Mouse (Mus musculus): ENCODE results near the gene Sin3a. TPM values are rescaled to one million over a fixed set of nuclear protein-coding genes. Genes with fewer than 3 reads are reported as not detected.

The Sin3a gene
- total and polyA plus RNA-seq, 2 experiments from 2014 or later: 13.4 to 85.7 TPM

DNA sequence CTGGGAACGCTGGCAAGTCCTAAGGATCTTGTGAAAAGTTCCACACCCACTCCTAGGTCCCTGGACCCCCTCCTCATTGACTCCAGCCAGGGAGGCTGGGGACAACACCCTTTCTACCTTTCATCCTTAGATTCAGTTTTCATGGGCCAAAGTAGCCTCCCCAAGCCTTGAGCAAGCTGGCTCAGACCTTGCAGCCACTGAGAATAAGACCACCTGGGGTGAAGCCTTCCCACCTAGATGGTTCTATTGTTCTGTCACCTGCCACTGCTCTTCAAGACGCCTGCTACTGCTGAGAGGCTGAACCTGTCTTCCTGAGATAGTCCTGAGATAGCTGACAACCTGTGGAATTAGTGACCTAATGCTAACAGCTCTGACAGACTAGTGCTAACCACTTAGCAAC, 91.3 kb downstream of the Sin3a start:
- no peak for DNase-seq (ENCODE audit: low spot score)
- 0 out of 2 replicates have a peak, but pooled peaks cover 4% of the 10 kb centered on the region for H3K27me3 ChIP-seq (ENCODE audit: insufficient read depth, low read length)
- no peaks in the 10 kb centered on the region for H3K4me1 ChIP-seq (ENCODE audit: insufficient read depth, low read length)
- TF ChIP-seq CTCF (IDR thresholded peaks at IDR 0.05): no peak
- 36% methylated on average over 2 of the region's 2 CpGs for WGBS
- no peak overlapping the region for H3K4me2 ChIP-seq (ENCODE audit: low read depth, low read length, poor library complexity, severe bottlenecking)
- H3K4me3 ChIP-seq (ENCODE audit: low read depth, low read length): no peak overlapping the region
- H3K36me3 ChIP-seq (ENCODE audit: insufficient read depth, low read length): no peaks in the 10 kb centered on the region
- no peaks in the 10 kb centered on the region for H3K9me3 ChIP-seq (ENCODE audit: low read length)
- ATAC-seq (ENCODE audit: low FRiP score): no peak
- no peak overlapping the region for H3K9ac ChIP-seq (replicated peaks; ENCODE audit: low read length, poor library complexity, severe bottlenecking)
- H3K27ac ChIP-seq (ENCODE audit: low read depth, low read length): no peak overlapping the region

DNA sequence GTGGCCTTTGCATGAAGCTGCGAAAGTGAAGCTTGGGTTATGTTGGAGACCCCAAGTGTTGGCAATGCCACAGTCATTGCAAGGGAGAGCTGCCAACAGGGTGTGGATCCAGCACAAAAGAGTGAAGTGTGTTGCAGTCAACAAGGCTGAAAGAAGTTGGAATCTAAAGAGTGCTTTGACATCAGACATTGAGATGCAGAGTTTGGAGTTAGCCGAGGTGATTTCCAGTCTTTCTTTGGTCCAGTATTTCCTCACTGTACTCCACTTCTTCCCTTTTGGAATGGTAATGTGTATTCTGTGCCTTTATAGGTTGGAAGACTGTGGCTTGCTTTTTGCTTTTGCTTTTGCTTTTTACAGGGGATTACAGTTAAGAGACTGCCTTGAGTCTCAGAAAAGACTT, 94.3 kb downstream of the Sin3a start:
- DNase-seq (ENCODE audit: low spot score) (no peak), ATAC-seq (ENCODE audit: low FRiP score) (no peak)
- H3K9ac ChIP-seq (replicated peaks; ENCODE audit: low read length, poor library complexity, severe bottlenecking): no peak overlapping the region
- H3K4me3 ChIP-seq (ENCODE audit: low read depth, low read length): no peak overlapping the region
- no peak overlapping the region for H3K27ac ChIP-seq (ENCODE audit: low read depth, low read length)
- H3K4me2 ChIP-seq (ENCODE audit: low read depth, low read length, poor library complexity, severe bottlenecking): no peak overlapping the region
- WGBS: 88% methylated on average over 2 of the region's 2 CpGs
- H3K36me3 ChIP-seq (ENCODE audit: insufficient read depth, low read length): no peaks in the 10 kb centered on the region
- no peaks in the 10 kb centered on the region for H3K9me3 ChIP-seq (ENCODE audit: low read length)
- no peak for TF ChIP-seq CTCF (IDR thresholded peaks at IDR 0.05)
- H3K4me1 ChIP-seq (ENCODE audit: insufficient read depth, low read length): no peaks in the 10 kb centered on the region
- no peaks in the 10 kb centered on the region for H3K27me3 ChIP-seq (ENCODE audit: insufficient read depth, low read length)

DNA sequence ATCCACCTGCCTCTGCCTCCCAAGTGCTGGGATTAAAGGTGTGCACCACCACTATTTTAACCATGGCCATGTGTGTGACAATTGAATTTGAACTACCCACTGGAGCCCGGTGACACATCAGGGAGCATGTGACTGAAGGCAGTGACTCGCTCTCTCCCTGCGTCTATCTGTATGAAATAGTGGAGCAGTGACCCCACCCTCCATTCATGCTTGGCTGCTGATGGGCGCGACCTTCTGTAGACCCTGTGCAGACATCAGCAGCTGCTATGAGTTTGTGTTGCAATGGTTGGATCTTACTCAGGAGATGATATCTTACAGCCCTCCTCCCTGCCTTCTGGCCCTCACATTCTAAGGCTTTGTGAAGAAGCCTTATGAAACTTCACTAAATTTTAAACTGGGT, 96.6 kb downstream of the Sin3a start:
- H3K9ac ChIP-seq (replicated peaks; ENCODE audit: low read length, poor library complexity, severe bottlenecking): no peak overlapping the region
- ATAC-seq (ENCODE audit: low FRiP score) (no peak), DNase-seq (ENCODE audit: low spot score) (no peak)
- H3K36me3 ChIP-seq (ENCODE audit: insufficient read depth, low read length): no peaks in the 10 kb centered on the region
- no peaks in the 10 kb centered on the region for H3K27me3 ChIP-seq (ENCODE audit: insufficient read depth, low read length)
- no peak for TF ChIP-seq CTCF (IDR thresholded peaks at IDR 0.05)
- H3K4me1 ChIP-seq (ENCODE audit: insufficient read depth, low read length): no peaks in the 10 kb centered on the region
- H3K4me3 ChIP-seq (ENCODE audit: low read depth, low read length): no peak overlapping the region
- no peak overlapping the region for H3K4me2 ChIP-seq (ENCODE audit: low read depth, low read length, poor library complexity, severe bottlenecking)
- no peak overlapping the region for H3K27ac ChIP-seq (ENCODE audit: low read depth, low read length)
- 82% methylated on average over 5 of the region's 5 CpGs for WGBS
- H3K9me3 ChIP-seq (ENCODE audit: low read length): no peaks in the 10 kb centered on the region

Other genes with a start within 250 kb of the Sin3a start
- gene Odf3l1, start 207.4 kb upstream of the Sin3a start, total RNA-seq (2014; rRNA removed): 0.28 TPM in 1 of 2 replicates, not detected in the other
- gene Odf3l1, start 207.4 kb upstream of the Sin3a start, polyA plus RNA-seq (2015; fragmentation: Nextera tagmentation; extraction: Ambion mirVana): 0.25 TPM in 1 of 2 replicates, not detected in the other
- 31.6 and 37.3 TPM in 2 replicates for gene Cspg4, start 207.0 kb upstream of the Sin3a start, total RNA-seq (2014; rRNA removed)
- 7.5 and 8.7 TPM in 2 replicates for gene Cspg4, start 207.0 kb upstream of the Sin3a start, polyA plus RNA-seq (2015; fragmentation: Nextera tagmentation; extraction: Ambion mirVana)
- 5.7 and 7.3 TPM in 2 replicates for gene Snx33, start 143.7 kb upstream of the Sin3a start, total RNA-seq (2014; rRNA removed)
- 1.6 and 1.7 TPM in 2 replicates for gene Snx33, start 143.7 kb upstream of the Sin3a start, polyA plus RNA-seq (2015; fragmentation: Nextera tagmentation; extraction: Ambion mirVana)
- 131 and 133 TPM in 2 replicates for gene Imp3, start 134.6 kb upstream of the Sin3a start, total RNA-seq (2014; rRNA removed)
- gene Imp3, start 134.6 kb upstream of the Sin3a start, polyA plus RNA-seq (2015; fragmentation: Nextera tagmentation; extraction: Ambion mirVana): 77.2 and 80.3 TPM in 2 replicates
- gene Snupn, start 121.2 kb upstream of the Sin3a start, total RNA-seq (2014; rRNA removed): 12.7 and 16.9 TPM in 2 replicates
- gene Snupn, start 121.2 kb upstream of the Sin3a start, polyA plus RNA-seq (2015; fragmentation: Nextera tagmentation; extraction: Ambion mirVana): 20.5 and 21.6 TPM in 2 replicates
- 44.4 and 52.2 TPM in 2 replicates for gene Ptpn9, start 77.1 kb upstream of the Sin3a start, total RNA-seq (2014; rRNA removed)
- 20.5 and 21.5 TPM in 2 replicates for gene Ptpn9, start 77.1 kb upstream of the Sin3a start, polyA plus RNA-seq (2015; fragmentation: Nextera tagmentation; extraction: Ambion mirVana)
- gene Man2c1, start 58.6 kb downstream of the Sin3a start, total RNA-seq (2014; rRNA removed): 161 and 186 TPM in 2 replicates
- 69.9 and 79.3 TPM in 2 replicates for gene Man2c1, start 58.6 kb downstream of the Sin3a start, polyA plus RNA-seq (2015; fragmentation: Nextera tagmentation; extraction: Ambion mirVana)
- 6.1 and 7.8 TPM in 2 replicates for gene Neil1, start 76.3 kb downstream of the Sin3a start, total RNA-seq (2014; rRNA removed)
- gene Neil1, start 76.3 kb downstream of the Sin3a start, polyA plus RNA-seq (2015; fragmentation: Nextera tagmentation; extraction: Ambion mirVana): 6.2 TPM in 2 replicates
- 56.9 and 72.8 TPM in 2 replicates for gene Commd4, start 86.3 kb downstream of the Sin3a start, total RNA-seq (2014; rRNA removed)
- 184 and 201 TPM in 2 replicates for gene Commd4, start 86.3 kb downstream of the Sin3a start, polyA plus RNA-seq (2015; fragmentation: Nextera tagmentation; extraction: Ambion mirVana)
- not detected in 2 replicates for gene Trcg1, start 164.5 kb downstream of the Sin3a start, total RNA-seq (2014; rRNA removed)
- not detected in 2 replicates for gene Trcg1, start 164.5 kb downstream of the Sin3a start, polyA plus RNA-seq (2015; fragmentation: Nextera tagmentation; extraction: Ambion mirVana)
- 10.9 and 13.0 TPM in 2 replicates for gene 1700017B05Rik, start 190.6 kb downstream of the Sin3a start, total RNA-seq (2014; rRNA removed)
- 4.5 and 5.0 TPM in 2 replicates for gene 1700017B05Rik, start 190.6 kb downstream of the Sin3a start, polyA plus RNA-seq (2015; fragmentation: Nextera tagmentation; extraction: Ambion mirVana)

Measured in midbrain, postnatal 0 days (tissue).